Mouse (Mus musculus) E14TG2a.4 (cell line): ENCODE results near the gene Ier5l.

Experiments
- H3K27me3 ChIP-seq: 2 replicates; pipeline ENCODE4 v1.6.1; 2014; ENCODE audit warnings: low read length, control low read depth; ENCODE audit not compliant: insufficient read depth
- H3K36me3 ChIP-seq: 2 replicates; pipeline ENCODE4 v1.6.1; 2014; ENCODE audit warnings: low read length, control low read depth; ENCODE audit not compliant: insufficient read depth
- H3K4me1 ChIP-seq: replicated peaks from 2 replicates; pipeline ENCODE4 v1.6.1; 2014; ENCODE audit warnings: low read depth, low read length, control low read depth
- H3K4me3 ChIP-seq: replicated peaks from 2 replicates; pipeline ENCODE4 v1.5.1; 2014; ENCODE audit warnings: mild to moderate bottlenecking, low read length
- H3K9me3 ChIP-seq: 2 replicates; pipeline ENCODE4 v1.6.1; 2014; ENCODE audit warnings: low read length, control low read depth
- CTCF ChIP-seq: conservative IDR thresholded peaks from 2 replicates; pipeline ENCODE4 v1.5.1; 2014; ENCODE audit warnings: low read length
- NANOG ChIP-seq: IDR thresholded peaks from 2 replicates; pipeline ENCODE4 v1.6.1; 2014; ENCODE audit warnings: borderline replicate concordance, low read length, mixed read lengths
- POU5F1 ChIP-seq: IDR thresholded peaks from 2 replicates; pipeline ENCODE4 v1.6.1; 2014; ENCODE audit warnings: low read length, borderline replicate concordance

Ier5l gene

DNA sequence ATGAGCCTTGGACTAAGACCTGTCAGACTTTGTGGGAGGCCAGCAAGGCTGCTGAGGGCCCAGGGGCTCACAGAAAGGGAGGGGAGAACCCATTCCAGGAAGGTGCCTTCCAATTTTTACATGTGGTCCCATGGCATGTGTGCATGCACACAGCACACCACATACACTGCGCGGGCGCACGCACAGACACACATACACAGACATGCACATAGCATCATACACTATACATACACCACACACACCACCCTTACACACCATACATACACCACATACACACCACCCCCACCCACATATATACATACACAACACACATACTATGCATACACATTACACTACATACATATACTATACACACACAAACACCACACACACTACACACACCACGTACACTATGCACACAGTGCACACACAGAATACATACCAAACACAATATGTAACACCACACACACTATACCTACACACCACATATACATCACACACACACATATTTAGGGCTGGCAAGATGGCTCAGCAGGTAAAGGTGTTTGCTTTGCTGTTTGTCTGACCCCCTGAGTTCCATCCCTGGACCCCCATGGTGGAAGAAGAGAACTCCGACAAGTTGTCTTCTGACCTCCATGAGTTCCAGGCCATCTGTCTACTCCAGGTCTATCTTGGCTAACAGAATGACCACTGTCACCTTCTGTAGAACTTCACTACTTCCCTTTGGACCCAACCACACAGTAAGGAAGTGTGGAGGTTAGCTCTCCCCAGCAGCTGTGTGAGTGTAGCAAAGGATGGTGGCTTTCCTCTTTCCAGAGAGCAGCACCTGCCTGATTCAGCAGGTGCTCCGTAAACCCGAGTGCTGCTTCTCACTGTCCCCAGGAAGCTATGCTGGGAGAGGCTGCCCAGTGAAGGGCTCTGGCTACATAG is 21.2 kb upstream of the Ier5l start:
- Histone ChIP-seq H3K27me3 (peaks cover 23% of the 10 kb centered on the region), H3K36me3 (no peaks in the 10 kb centered on the region), H3K4me1 (peaks cover 24% of the 10 kb centered on the region), H3K4me3 (no peak overlapping the region), H3K9me3 (peaks cover 16% of the 10 kb centered on the region; the same call in 1 of the 2 replicates)
- TF ChIP-seq POU5F1 (no peak), NANOG (no peak), CTCF (no peak)

DNA sequence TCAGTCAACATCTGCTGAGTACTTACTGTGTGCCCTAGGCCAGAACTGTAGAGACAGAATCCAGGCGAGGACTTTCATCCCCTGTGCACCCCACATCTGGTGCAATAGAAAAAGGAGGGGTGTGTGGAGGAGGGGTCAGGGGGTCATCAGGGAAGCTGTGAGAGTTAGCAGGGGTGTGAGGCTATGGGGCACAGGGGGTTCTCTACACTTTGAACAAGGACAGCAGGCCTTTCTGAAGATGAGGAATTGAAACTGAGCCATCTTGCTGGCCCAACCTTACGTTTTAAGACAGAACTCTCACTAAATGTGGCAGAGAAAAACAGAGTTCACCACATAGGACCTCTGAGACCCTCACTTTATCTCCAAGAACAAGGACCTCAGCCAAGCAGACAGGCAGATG is 16.4 kb upstream of the Ier5l start:
- TF ChIP-seq CTCF: no peak
- TF ChIP-seq NANOG: no peak
- no peak for TF ChIP-seq POU5F1
- peaks cover 23% of the 10 kb centered on the region for H3K4me1 ChIP-seq
- peaks cover 13% of the 10 kb centered on the region; the same call in 1 of the 2 replicates for H3K9me3 ChIP-seq
- peaks cover 17% of the 10 kb centered on the region for H3K36me3 ChIP-seq
- no peak overlapping the region for H3K4me3 ChIP-seq
- no peaks in the 10 kb centered on the region for H3K27me3 ChIP-seq

DNA sequence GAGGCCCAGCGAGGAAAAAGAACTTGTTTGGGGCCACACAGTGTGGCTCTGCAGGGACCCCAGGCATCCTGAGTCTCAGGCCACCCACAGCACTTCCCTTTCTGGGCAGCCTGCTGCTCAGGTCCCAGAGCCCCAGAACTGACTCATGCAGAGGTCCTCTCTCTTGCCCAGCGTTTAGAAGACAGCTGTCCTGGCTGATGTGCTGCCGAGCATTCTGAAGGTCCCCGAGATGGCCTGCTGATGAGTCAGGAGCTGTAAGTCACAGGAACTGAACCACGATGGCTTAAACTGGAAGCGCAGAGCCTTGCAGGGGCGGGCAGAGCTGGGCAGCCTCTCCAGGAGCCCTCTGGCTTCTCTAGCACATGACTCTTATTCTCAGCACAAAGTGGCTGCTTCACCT is 13.6 kb upstream of the Ier5l start:
- peaks cover 30% of the 10 kb centered on the region for H3K36me3 ChIP-seq
- H3K27me3 ChIP-seq: 0 out of 2 replicates have a peak, but pooled peaks cover 3% of the 10 kb centered on the region
- TF ChIP-seq NANOG (no peak), POU5F1 (no peak), CTCF (no peak)
- H3K9me3 ChIP-seq: peaks cover 10% of the 10 kb centered on the region; the same call in 1 of the 2 replicates
- H3K4me3 ChIP-seq: no peak overlapping the region
- H3K4me1 ChIP-seq: peaks cover 30% of the 10 kb centered on the region

- Histone ChIP-seq H3K27me3 (no peaks in the 10 kb centered on the region), H3K36me3 (peaks cover 51% of the 10 kb centered on the region), H3K4me1 (peaks cover 82% of the 10 kb centered on the region), H3K4me3 (no peak overlapping the region), H3K9me3 (no peaks in the 10 kb centered on the region)
- TF ChIP-seq NANOG (no peak), CTCF (no peak), POU5F1 (no peak)
These were observed 4.5 kb upstream of the Ier5l start for GRCm38 (mm10) chr2:30478526-30478925.

- peaks cover 8% of the 10 kb centered on the region for H3K27me3 ChIP-seq
- no peak overlapping the region for H3K4me3 ChIP-seq
- peaks cover 46% of the 10 kb centered on the region for H3K36me3 ChIP-seq
These were observed 2.2 kb upstream of the Ier5l start for GRCm38 (mm10) chr2:30476241-30476640.

GRCm38 (mm10) chr2:30475457-30475856 is 1.4 kb upstream of the Ier5l start:
- peak overlapping the region; percentile 89 for H3K4me3 ChIP-seq
- H3K9me3 ChIP-seq: no peaks in the 10 kb centered on the region
- TF ChIP-seq CTCF (no peak), POU5F1 (no peak), NANOG (no peak)
- peaks cover 15% of the 10 kb centered on the region for H3K27me3 ChIP-seq
- H3K36me3 ChIP-seq: peaks cover 42% of the 10 kb centered on the region
- peaks cover 64% of the 10 kb centered on the region for H3K4me1 ChIP-seq

More at GRCm38 (mm10) chr2:30476241-30476640, 2.2 kb upstream of the Ier5l start:
- no peak for TF ChIP-seq POU5F1
- no peak for TF ChIP-seq NANOG
- no peak for TF ChIP-seq CTCF
- no peaks in the 10 kb centered on the region for H3K9me3 ChIP-seq
- peaks cover 65% of the 10 kb centered on the region for H3K4me1 ChIP-seq

DNA sequence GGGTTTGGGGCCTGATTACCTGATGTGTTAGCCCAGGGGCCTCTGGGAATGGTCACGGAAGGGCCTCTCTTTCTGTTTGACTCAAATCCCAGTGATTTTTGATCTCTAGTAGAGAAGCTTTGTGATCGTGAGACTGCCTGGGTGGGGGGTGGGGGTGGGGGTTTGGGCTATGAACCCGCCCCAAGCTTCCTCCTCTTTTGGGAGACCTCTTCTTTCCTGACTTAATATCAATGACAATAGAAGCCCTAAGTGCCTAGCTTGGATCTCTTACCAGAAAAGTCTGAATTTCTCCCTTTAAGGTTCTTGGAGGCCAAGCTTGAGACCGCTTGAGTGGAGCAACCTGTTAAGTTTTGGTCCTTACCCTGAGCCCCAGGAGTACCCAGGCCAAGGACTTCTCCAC is 757 bp upstream of the Ier5l start:
- TF ChIP-seq POU5F1 (no peak), CTCF (no peak), NANOG (no peak)
- peaks cover 35% of the 10 kb centered on the region for H3K36me3 ChIP-seq
- peaks cover 63% of the 10 kb centered on the region for H3K4me1 ChIP-seq
- H3K4me3 ChIP-seq: peak overlapping the region; percentile 89
- H3K9me3 ChIP-seq: no peaks in the 10 kb centered on the region
- H3K27me3 ChIP-seq: peaks cover 21% of the 10 kb centered on the region

DNA sequence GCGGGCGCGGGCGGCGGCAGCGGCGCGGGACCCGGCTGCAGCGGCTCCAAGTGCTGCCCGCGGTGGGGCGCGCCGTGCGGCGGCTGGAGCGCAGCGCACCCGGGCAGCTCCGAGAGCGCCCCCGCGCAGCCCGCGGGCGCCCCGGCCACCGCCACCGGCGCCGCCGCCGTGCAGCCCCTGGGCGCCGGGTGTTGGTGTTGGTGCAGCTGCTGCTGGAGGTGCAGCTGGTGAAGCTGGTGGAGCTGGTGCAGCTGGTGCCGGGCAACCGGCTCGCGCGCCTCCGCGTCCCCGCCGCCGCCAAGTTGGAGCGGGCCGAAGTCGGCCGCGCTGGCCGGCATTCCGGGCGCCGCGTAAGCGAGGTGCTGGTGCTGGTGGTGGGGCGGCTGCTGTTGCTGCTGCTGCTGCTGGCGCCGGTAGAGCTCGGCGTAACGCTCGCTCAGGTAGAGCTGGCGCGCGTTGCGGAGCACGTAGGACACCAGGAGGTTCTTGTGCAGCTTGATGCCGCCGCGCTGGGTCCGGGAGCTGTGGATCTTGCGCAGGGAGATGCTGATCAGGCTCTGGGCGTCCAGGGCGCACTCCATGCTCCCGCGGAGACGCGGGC is 488 bp downstream of the Ier5l start:
- TF ChIP-seq POU5F1: no peak
- no peak for TF ChIP-seq CTCF
- no peak for TF ChIP-seq NANOG
- Histone ChIP-seq H3K27me3 (peaks cover 33% of the 10 kb centered on the region), H3K9me3 (no peaks in the 10 kb centered on the region), H3K4me3 (peak overlapping the region; percentile 89), H3K36me3 (peaks cover 25% of the 10 kb centered on the region), H3K4me1 (peaks cover 61% of the 10 kb centered on the region)
